Mouse (Mus musculus): ENCODE data around the gene Dnajc7. TPM values are rescaled to one million over a fixed set of nuclear protein-coding genes. Genes with fewer than 3 reads are reported as not detected.

Gene Dnajc7
- polyA plus RNA-seq, 1 experiment: 201 TPM

DNA sequence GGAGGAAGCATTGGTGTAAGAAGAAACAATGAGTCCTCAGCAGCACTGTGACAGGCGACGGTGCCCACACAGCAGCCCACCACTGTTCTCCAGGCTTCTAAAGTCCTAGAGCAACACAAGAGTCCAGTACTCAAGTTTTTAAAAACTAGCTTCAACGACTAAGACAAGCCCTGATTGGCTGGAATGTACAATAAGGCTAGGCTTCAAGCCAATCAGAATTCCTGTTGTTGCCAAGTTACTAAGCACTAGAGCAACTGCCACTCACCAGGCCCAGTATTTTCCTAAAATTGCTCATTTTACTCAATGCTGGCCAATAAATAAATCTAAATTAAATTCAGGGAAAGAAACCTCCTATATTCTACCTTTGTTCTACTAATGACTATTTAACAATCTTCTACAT lies 6.7 kb downstream of the Dnajc7 start:
- DNase-seq (ENCODE audit: low read depth): peak; percentile 58
- TF ChIP-seq CTCF (IDR thresholded peaks at IDR 0.05; ENCODE audit: borderline replicate concordance, extremely low read depth, insufficient read depth, insufficient read length) (no peak), POLR2A (IDR thresholded peaks at IDR 0.05; ENCODE audit: borderline replicate concordance, extremely low read depth, insufficient read depth, insufficient read length, poor library complexity, severe bottlenecking) (no peak)

DNA sequence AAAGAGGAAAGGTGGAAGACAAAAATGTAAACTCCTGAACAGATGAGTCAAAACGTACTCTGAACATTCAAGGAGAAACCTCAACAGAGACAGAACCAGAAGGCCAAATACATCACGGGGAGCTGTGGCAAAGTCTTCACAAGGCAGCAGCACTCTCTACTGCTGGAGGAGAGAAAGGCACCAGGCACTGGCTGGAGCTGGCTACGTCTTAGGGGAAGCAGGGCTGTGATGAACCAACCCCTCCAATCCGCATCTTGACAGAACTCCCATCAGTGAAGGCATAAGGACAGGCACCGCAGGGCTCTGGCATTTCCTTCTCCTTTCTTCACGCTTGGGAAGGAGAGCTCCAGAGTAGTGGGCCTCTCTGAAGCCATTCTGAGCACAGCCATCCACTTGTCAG lies 8.3 kb downstream of the Dnajc7 start:
- no peak for DNase-seq (ENCODE audit: low read depth)
- no peak for TF ChIP-seq POLR2A (IDR thresholded peaks at IDR 0.05; ENCODE audit: borderline replicate concordance, extremely low read depth, insufficient read depth, insufficient read length, poor library complexity, severe bottlenecking)
- no peak for TF ChIP-seq CTCF (IDR thresholded peaks at IDR 0.05; ENCODE audit: borderline replicate concordance, extremely low read depth, insufficient read depth, insufficient read length)

DNA sequence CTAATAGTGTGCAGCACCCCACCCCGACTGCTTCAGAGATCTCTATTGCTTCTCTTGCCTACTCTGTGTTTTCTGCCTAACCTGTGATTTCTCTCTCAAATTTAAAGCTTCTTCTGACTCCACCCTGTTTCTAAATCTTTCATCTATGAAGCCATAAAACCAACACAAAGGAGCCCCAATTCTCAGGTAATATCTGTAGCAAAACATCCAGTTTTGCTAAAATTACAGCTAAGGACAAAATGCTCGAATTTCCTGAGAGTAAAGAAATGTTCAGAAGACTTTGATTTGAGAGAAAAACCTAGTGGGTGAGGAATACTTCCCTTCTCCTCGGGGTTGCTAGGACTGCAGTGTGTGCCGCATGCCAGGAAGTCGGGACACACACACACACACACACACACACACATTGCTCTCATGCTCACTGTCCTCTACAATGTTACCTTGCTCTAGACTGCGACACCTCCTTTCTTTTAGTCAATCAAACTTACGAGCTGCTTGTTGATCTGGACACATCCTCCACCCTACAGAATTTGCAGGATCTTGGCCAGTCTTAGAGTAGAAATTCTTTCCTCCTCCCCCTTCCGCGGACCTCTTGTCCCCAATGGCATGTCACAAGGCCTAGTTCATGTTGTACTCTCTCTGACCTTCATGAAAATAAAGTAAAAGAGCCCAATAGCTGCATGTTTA lies 9.8 kb downstream of the Dnajc7 start:
- TF ChIP-seq CTCF (IDR thresholded peaks at IDR 0.05; ENCODE audit: borderline replicate concordance, extremely low read depth, insufficient read depth, insufficient read length) (no peak), POLR2A (IDR thresholded peaks at IDR 0.05; ENCODE audit: borderline replicate concordance, extremely low read depth, insufficient read depth, insufficient read length, poor library complexity, severe bottlenecking) (no peak)
- DNase-seq (ENCODE audit: low read depth): no peak

DNA sequence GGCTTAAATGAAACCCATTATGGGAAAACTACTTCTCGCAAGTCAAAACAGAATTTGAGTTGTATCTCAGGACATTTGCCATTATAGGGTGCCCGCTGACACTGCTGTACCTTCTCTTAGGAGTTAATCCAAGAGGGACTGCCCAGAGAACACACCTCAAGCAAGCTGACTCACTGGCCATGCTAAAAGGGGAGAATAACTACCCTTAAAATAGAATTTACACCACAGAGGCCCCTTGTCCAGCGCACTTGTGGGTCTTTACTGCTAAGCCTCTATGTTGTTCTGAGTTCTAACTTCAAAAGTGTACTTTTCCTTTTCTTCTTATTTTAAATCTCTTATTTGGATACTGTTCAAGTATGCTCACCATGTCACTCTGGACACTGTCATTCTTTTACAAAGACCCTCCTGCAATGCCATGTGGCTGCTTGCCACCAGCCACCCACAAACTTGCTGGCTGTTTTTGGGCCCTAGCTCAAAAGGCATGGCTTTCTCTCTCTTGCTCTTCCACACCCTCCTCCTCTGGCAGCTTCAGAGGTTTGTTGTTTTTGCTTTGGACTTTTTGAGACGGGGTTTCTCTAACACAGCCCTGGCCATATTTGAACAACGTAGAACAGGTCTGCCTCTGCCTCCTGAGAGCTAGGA lies 10.5 kb downstream of the Dnajc7 start:
- TF ChIP-seq POLR2A (IDR thresholded peaks at IDR 0.05; ENCODE audit: borderline replicate concordance, extremely low read depth, insufficient read depth, insufficient read length, poor library complexity, severe bottlenecking): no peak
- no peak for TF ChIP-seq CTCF (IDR thresholded peaks at IDR 0.05; ENCODE audit: borderline replicate concordance, extremely low read depth, insufficient read depth, insufficient read length)
- DNase-seq (ENCODE audit: low read depth): no peak

DNA sequence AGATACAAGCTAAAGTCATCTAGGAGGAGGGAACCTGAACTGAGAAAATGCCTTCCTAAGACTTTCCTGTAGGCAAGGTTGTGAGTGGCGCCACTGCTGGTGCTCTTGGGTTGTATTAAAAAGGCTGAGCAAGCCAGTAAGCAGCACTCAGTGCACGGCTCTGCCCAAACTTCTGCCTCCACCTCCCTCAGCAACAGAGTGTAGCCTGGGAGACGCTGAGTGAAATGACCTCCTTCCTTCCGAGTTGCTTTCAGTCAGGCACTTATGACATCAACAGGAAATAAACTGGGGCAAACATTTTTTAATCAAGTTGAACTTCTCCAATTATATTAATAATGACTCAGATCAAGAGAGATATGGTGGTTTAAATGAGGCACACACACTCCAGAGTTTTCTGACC lies 11.2 kb downstream of the Dnajc7 start:
- DNase-seq (ENCODE audit: low read depth): no peak
- TF ChIP-seq POLR2A (IDR thresholded peaks at IDR 0.05; ENCODE audit: borderline replicate concordance, extremely low read depth, insufficient read depth, insufficient read length, poor library complexity, severe bottlenecking) (no peak), CTCF (IDR thresholded peaks at IDR 0.05; ENCODE audit: borderline replicate concordance, extremely low read depth, insufficient read depth, insufficient read length) (no peak)

DNA sequence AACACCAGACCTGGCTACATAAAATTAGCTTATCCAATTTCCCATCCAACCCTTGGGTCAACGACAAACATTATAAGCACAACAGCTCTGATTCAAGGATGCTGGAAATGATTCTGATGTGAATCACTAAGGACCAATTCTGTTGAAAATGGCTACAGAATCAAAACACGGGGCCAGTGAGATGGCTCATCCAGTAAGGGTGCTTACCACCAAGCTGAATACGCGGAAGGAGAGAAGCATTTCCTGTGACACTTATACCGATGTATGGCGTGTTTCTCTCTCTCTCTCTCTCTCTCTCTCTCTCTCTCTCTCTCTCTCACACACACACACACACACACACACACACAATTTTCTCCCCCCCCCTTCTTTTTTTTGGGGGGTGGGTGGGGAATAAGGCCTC lies 12.8 kb downstream of the Dnajc7 start:
- DNase-seq (ENCODE audit: low read depth): no peak
- TF ChIP-seq POLR2A (IDR thresholded peaks at IDR 0.05; ENCODE audit: borderline replicate concordance, extremely low read depth, insufficient read depth, insufficient read length, poor library complexity, severe bottlenecking): no peak
- TF ChIP-seq CTCF (IDR thresholded peaks at IDR 0.05; ENCODE audit: borderline replicate concordance, extremely low read depth, insufficient read depth, insufficient read length): no peak

DNA sequence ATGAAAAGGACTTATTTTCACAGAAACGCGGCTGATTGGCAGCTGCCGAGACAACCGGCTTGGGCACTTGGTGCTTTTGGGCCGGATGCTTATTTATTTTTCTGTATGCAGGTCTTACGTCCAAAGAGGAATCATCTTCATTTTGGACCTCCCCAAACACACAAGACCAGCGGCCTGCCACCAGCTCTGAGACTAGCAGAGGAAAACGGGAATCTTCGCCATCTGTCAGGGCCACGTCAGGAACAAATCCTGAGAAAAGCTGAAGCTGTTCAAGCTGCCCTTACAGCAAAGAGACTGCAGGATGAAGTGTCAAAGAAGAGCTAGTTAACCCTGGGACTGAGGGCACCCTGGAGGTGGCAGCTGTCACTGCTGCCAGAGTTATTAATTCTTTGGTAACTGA lies 14.5 kb downstream of the Dnajc7 start:
- TF ChIP-seq POLR2A (IDR thresholded peaks at IDR 0.05; ENCODE audit: borderline replicate concordance, extremely low read depth, insufficient read depth, insufficient read length, poor library complexity, severe bottlenecking): no peak
- TF ChIP-seq CTCF (IDR thresholded peaks at IDR 0.05; ENCODE audit: borderline replicate concordance, extremely low read depth, insufficient read depth, insufficient read length): no peak
- no peak for DNase-seq (ENCODE audit: low read depth)

DNA sequence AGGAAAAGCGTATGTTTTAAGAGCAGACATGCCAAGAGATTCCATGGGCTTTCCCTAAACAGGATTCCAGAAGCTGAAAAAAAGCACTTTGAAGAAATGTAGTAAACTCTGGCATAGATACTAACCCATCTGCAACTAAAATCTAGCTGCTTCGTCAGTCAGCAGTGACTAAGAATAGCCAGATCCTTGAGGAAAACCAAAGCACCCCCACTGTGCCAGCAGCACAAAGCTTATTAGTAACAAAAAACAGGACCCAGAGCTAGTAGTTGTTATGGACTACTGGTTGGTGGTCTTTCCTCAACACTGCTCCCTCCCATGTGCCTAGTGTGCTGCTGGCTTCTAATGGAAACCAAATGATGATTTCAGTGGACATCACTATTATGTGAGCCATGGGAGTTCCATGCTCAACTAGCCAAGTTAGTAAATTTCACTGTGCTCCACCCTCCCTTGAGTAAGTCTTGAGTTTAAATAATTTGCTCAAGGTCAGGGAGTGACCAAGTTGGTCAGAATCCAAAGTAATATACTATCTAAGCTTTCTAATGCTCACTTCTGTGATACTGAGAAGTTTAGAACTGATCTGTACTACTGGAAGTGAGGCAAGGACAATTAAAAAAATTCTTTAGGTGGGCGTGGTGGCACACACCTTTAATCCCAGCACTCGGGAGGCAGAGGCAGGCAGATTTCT lies 15.5 kb downstream of the Dnajc7 start:
- no peak for DNase-seq (ENCODE audit: low read depth)
- TF ChIP-seq CTCF (IDR thresholded peaks at IDR 0.05; ENCODE audit: borderline replicate concordance, extremely low read depth, insufficient read depth, insufficient read length) (no peak), POLR2A (IDR thresholded peaks at IDR 0.05; ENCODE audit: borderline replicate concordance, extremely low read depth, insufficient read depth, insufficient read length, poor library complexity, severe bottlenecking) (no peak)

DNA sequence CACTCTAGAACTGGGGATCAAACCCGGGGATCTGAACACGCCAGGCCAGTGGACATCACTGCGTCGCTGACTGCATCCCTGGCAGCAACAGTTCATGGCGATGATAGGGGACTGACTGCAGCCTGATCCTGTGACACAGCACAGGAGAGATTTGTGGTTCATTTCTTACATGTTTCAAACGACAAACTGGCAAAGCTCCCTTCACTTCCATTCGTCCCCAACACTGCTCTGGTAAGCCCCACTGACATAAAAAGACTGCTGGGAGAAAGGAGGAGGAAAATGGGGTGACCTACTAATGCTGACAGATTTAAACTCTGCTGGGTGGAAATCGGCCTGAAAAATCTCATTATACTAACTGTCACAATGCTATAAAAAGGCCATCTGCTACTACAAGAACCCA lies 16.2 kb downstream of the Dnajc7 start:
- DNase-seq (ENCODE audit: low read depth): no peak
- no peak for TF ChIP-seq POLR2A (IDR thresholded peaks at IDR 0.05; ENCODE audit: borderline replicate concordance, extremely low read depth, insufficient read depth, insufficient read length, poor library complexity, severe bottlenecking)
- no peak for TF ChIP-seq CTCF (IDR thresholded peaks at IDR 0.05; ENCODE audit: borderline replicate concordance, extremely low read depth, insufficient read depth, insufficient read length)

DNA sequence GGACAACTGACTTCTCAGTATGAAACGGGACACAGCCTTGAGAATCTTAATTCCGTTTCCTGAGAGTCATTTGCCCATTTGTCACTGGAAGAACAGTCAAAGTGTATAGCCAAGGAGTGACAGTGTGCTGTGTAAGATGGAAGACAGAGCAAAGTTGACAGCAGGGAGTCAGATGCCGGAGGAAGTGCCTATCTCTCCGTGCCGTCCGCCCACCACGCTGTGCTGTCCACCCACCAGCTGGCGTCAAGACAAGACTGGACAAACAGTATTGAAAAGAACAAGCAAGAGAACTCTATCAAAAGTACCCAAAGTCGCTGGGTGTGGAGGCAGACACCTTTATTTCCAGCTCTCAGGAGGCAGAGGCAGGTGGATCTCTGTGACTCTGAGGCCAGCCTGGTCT lies 16.8 kb downstream of the Dnajc7 start:
- no peak for DNase-seq (ENCODE audit: low read depth)
- TF ChIP-seq POLR2A (IDR thresholded peaks at IDR 0.05; ENCODE audit: borderline replicate concordance, extremely low read depth, insufficient read depth, insufficient read length, poor library complexity, severe bottlenecking) (no peak), CTCF (IDR thresholded peaks at IDR 0.05; ENCODE audit: borderline replicate concordance, extremely low read depth, insufficient read depth, insufficient read length) (no peak)

DNA sequence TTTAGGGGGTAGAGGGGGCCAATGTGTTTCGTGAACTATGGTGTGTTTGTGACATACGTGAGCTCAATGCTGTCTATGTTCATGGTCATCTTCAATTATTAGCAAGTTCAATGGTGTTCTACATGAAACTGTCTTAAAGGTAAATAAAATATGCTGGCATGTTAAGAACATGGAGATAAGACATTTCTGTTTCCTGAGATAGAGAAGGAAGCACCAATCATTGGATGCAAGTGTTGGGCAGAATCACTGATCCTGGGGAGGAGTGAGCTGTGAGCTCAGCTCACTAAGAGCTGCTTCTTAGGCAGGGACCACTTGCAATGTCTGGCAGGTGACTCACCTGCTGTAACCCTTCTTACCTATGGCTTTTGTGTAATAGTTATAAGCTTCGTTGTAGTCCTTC lies 18.6 kb downstream of the Dnajc7 start:
- TF ChIP-seq CTCF (IDR thresholded peaks at IDR 0.05; ENCODE audit: borderline replicate concordance, extremely low read depth, insufficient read depth, insufficient read length): no peak
- no peak for TF ChIP-seq POLR2A (IDR thresholded peaks at IDR 0.05; ENCODE audit: borderline replicate concordance, extremely low read depth, insufficient read depth, insufficient read length, poor library complexity, severe bottlenecking)
- no peak for DNase-seq (ENCODE audit: low read depth)

All from brain, embryonic 14.5 days (tissue).